Mouse (Mus musculus): Measurements from ENCODE around the gene Pitx3. TPM values are rescaled to one million over a fixed set of nuclear protein-coding genes. Genes with fewer than 3 reads are reported as not detected.
A peak's percentile ranks its signal among the peaks of the same experiment; 100 is the strongest.

Pitx3 gene
- polyA plus RNA-seq, 1 experiment from 2014 or later = 12.3 TPM

GRCm38 (mm10) chr19:46152127-46152803 is 4.1 kb upstream of the Pitx3 start, which contains the start of gene Gbf1:
Gene Gbf1 (plus strand): TSS chr19:46152509.
- Histone ChIP-seq H3K9ac (peak within 1 kb of the TSS; percentile 70), H3K27ac (0 out of 2 replicates have a peak within 1 kb of the TSS, but pooled peaks have one; percentile 37), H3K4me3 (peak within 1 kb of the TSS; percentile 76), H3K4me2 (replicated peaks) (peak within 1 kb of the TSS; percentile 89), H3K27me3 (peaks cover 34% of the 10 kb centered on the region), H3K9me3 (no peaks in the 10 kb centered on the region), H3K4me1 (peaks cover 32% of the 10 kb centered on the region), H3K36me3 (no peaks in the 10 kb centered on the region)
- ATAC-seq (ENCODE audit: insufficient number of reproducible peaks, insufficient read depth, low FRiP score, low TSS enrichment) = peak; percentile 98
- WGBS = under 1% methylated on average over 37 of the region's 37 CpGs

GRCm38 (mm10) chr19:46149091-46149490 is 965 bp upstream of the Pitx3 start:
- Histone ChIP-seq H3K4me1 (peaks cover 33% of the 10 kb centered on the region), H3K36me3 (no peaks in the 10 kb centered on the region), H3K27me3 (peaks cover 64% of the 10 kb centered on the region), H3K27ac (no peak overlapping the region), H3K9ac (no peak overlapping the region), H3K4me2 (replicated peaks) (peak overlapping the region; percentile 94), H3K4me3 (peak overlapping the region; percentile 52), H3K9me3 (no peaks in the 10 kb centered on the region)
- 21% methylated on average over 12 of the region's 12 CpGs for WGBS
- ATAC-seq (ENCODE audit: insufficient number of reproducible peaks, insufficient read depth, low FRiP score, low TSS enrichment) = no peak

GRCm38 (mm10) chr19:46148372-46148760 is 240 bp upstream of the Pitx3 start:
- H3K4me1 ChIP-seq = peaks cover 26% of the 10 kb centered on the region
- no peaks in the 10 kb centered on the region for H3K9me3 ChIP-seq
- WGBS = 1% methylated on average over 27 of the region's 27 CpGs
- H3K36me3 ChIP-seq = no peaks in the 10 kb centered on the region
- H3K27me3 ChIP-seq = peaks cover 71% of the 10 kb centered on the region
- peak overlapping the region; percentile 52 for H3K4me3 ChIP-seq
- peak; percentile 69 for ATAC-seq (ENCODE audit: insufficient number of reproducible peaks, insufficient read depth, low FRiP score, low TSS enrichment)
- H3K27ac ChIP-seq = no peak overlapping the region
- H3K4me2 ChIP-seq (replicated peaks) = peak overlapping the region; percentile 94
- H3K9ac ChIP-seq = peak overlapping the region; percentile 38

- no peaks in the 10 kb centered on the region for H3K9me3 ChIP-seq
- H3K4me3 ChIP-seq = no peak overlapping the region
- 10% methylated on average over 6 of the region's 6 CpGs for WGBS
- H3K27me3 ChIP-seq = peaks cover 83% of the 10 kb centered on the region
- H3K4me2 ChIP-seq (replicated peaks) = no peak overlapping the region
- peak overlapping the region; percentile 12; the same call in 1 of the 2 replicates for H3K9ac ChIP-seq
- H3K36me3 ChIP-seq = no peaks in the 10 kb centered on the region
- peaks cover 20% of the 10 kb centered on the region for H3K4me1 ChIP-seq
- peak; percentile 50 for ATAC-seq (ENCODE audit: insufficient number of reproducible peaks, insufficient read depth, low FRiP score, low TSS enrichment)
- no peak overlapping the region for H3K27ac ChIP-seq
Measured at GRCm38 (mm10) chr19:46141091-46141490, 7.0 kb downstream of the Pitx3 start.

- Histone ChIP-seq H3K27me3 (peaks cover 85% of the 10 kb centered on the region), H3K27ac (no peak overlapping the region), H3K9me3 (no peaks in the 10 kb centered on the region), H3K4me1 (peaks cover 24% of the 10 kb centered on the region), H3K9ac (no peak overlapping the region), H3K4me2 (replicated peaks) (no peak overlapping the region), H3K36me3 (no peaks in the 10 kb centered on the region), H3K4me3 (no peak overlapping the region)
- WGBS = 59% methylated on average over 2 of the region's 2 CpGs
- no peak for ATAC-seq (ENCODE audit: insufficient number of reproducible peaks, insufficient read depth, low FRiP score, low TSS enrichment)
Measured at GRCm38 (mm10) chr19:46140324-46140723, 7.8 kb downstream of the Pitx3 start.

GRCm38 (mm10) chr19:46136639-46137580 is 11.2 kb downstream of the Pitx3 start:
- Histone ChIP-seq H3K4me3 (peak overlapping the region; percentile 56), H3K27ac (no peak overlapping the region), H3K36me3 (no peaks in the 10 kb centered on the region), H3K27me3 (peaks cover 85% of the 10 kb centered on the region), H3K4me2 (replicated peaks) (peak overlapping the region; percentile 98), H3K9ac (peak overlapping the region; percentile 45), H3K4me1 (peaks cover 24% of the 10 kb centered on the region), H3K9me3 (no peaks in the 10 kb centered on the region)
- WGBS = 2% methylated on average over 49 of the region's 49 CpGs
- ATAC-seq (ENCODE audit: insufficient number of reproducible peaks, insufficient read depth, low FRiP score, low TSS enrichment) = no peak

GRCm38 (mm10) chr19:46135789-46136638 is 12.1 kb downstream of the Pitx3 start:
- no peak overlapping the region for H3K27ac ChIP-seq

GRCm38 (mm10) chr19:46135297-46135696 is 12.8 kb downstream of the Pitx3 start:
- Histone ChIP-seq H3K9ac (no peak overlapping the region), H3K9me3 (no peaks in the 10 kb centered on the region), H3K4me1 (peaks cover 15% of the 10 kb centered on the region), H3K4me3 (peak overlapping the region; percentile 56), H3K27me3 (peaks cover 85% of the 10 kb centered on the region), H3K36me3 (no peaks in the 10 kb centered on the region), H3K4me2 (replicated peaks) (peak overlapping the region; percentile 98), H3K27ac (no peak overlapping the region)
- 2% methylated on average over 12 of the region's 12 CpGs for WGBS
- ATAC-seq (ENCODE audit: insufficient number of reproducible peaks, insufficient read depth, low FRiP score, low TSS enrichment) = peak; percentile 35; the same call in 1 of the 2 replicates

More at GRCm38 (mm10) chr19:46135789-46136638, 12.1 kb downstream of the Pitx3 start:
- WGBS = under 1% methylated on average over 79 of the region's 79 CpGs
- ATAC-seq (ENCODE audit: insufficient number of reproducible peaks, insufficient read depth, low FRiP score, low TSS enrichment) = peak; percentile 62
- H3K4me1 ChIP-seq = peaks cover 19% of the 10 kb centered on the region
- H3K4me3 ChIP-seq = peak overlapping the region; percentile 56
- H3K27me3 ChIP-seq = peaks cover 85% of the 10 kb centered on the region
- peak overlapping the region; percentile 45 for H3K9ac ChIP-seq
- no peaks in the 10 kb centered on the region for H3K9me3 ChIP-seq
- H3K4me2 ChIP-seq (replicated peaks) = peak overlapping the region; percentile 98
- no peaks in the 10 kb centered on the region for H3K36me3 ChIP-seq

- ATAC-seq (ENCODE audit: insufficient number of reproducible peaks, insufficient read depth, low FRiP score, low TSS enrichment) = no peak
- Histone ChIP-seq H3K9me3 (no peaks in the 10 kb centered on the region), H3K9ac (no peak overlapping the region), H3K36me3 (no peaks in the 10 kb centered on the region), H3K4me2 (replicated peaks) (no peak overlapping the region), H3K4me3 (no peak overlapping the region), H3K4me1 (peaks cover 15% of the 10 kb centered on the region), H3K27me3 (peaks cover 74% of the 10 kb centered on the region), H3K27ac (no peak overlapping the region)
- WGBS = 42% methylated on average over 6 of the region's 6 CpGs
Measured at GRCm38 (mm10) chr19:46132577-46132976, 15.5 kb downstream of the Pitx3 start.

GRCm38 (mm10) chr19:46131694-46132525 is 16.2 kb downstream of the Pitx3 start, which contains the start of gene Elovl3:
Gene Elovl3 (plus strand): TSS chr19:46131897.
- H3K4me3 ChIP-seq = peak within 1 kb of the TSS; percentile 24
- peaks cover 12% of the 10 kb centered on the region for H3K4me1 ChIP-seq
- ATAC-seq (ENCODE audit: insufficient number of reproducible peaks, insufficient read depth, low FRiP score, low TSS enrichment) = no peak
- H3K9ac ChIP-seq = no peak within 1 kb of the TSS
- WGBS = 3% methylated on average over 31 of the region's 31 CpGs
- H3K4me2 ChIP-seq (replicated peaks) = peak within 1 kb of the TSS; percentile 34
- no peaks in the 10 kb centered on the region for H3K9me3 ChIP-seq
- peaks cover 68% of the 10 kb centered on the region for H3K27me3 ChIP-seq
- no peaks in the 10 kb centered on the region for H3K36me3 ChIP-seq
- no peak within 1 kb of the TSS for H3K27ac ChIP-seq

Data from embryonic facial prominence, embryonic 12.5 days (tissue).